Mouse (Mus musculus) limb, embryonic 15.5 days (tissue): ENCODE results near the gene Fermt1. TPM values are rescaled to one million over a fixed set of nuclear protein-coding genes. Genes with fewer than 3 reads are reported as not detected.

Source experiments
- ATAC-seq: fragments of 200-750 bp; cut with Nextera tagmentation; 2 replicates; pipeline ENCODE4 v1.8.0; 2017; ENCODE audit warnings: low read depth, moderate TSS enrichment; ENCODE audit not compliant: insufficient number of reproducible peaks, low FRiP score, low TSS enrichment
- H3K27ac ChIP-seq: fragments of 300-500 bp; sonication (generic); 2 replicates; pipeline ENCODE4 v1.5.1; 2015; ENCODE audit warnings: moderate library complexity, mild to moderate bottlenecking, inconsistent platforms
- H3K27me3 ChIP-seq: fragments of 300-500 bp; sonication (generic); 2 replicates; pipeline ENCODE4 v1.6.1; 2015; ENCODE audit warnings: inconsistent platforms
- H3K36me3 ChIP-seq: fragments of 300-500 bp; sonication (generic); 2 replicates; pipeline ENCODE4 v1.6.1; 2015; ENCODE audit warnings: inconsistent platforms
- H3K4me1 ChIP-seq: fragments of 300-500 bp; sonication (generic); 2 replicates; pipeline ENCODE4 v1.6.1; 2015; ENCODE audit warnings: inconsistent platforms
- H3K4me2 ChIP-seq: fragments of 300-500 bp; sonication (generic); 2 replicates; pipeline ENCODE4 v1.6.1; 2015; ENCODE audit warnings: mild to moderate bottlenecking, inconsistent platforms
- H3K4me3 ChIP-seq: fragments of 300-500 bp; sonication (generic); 2 replicates; pipeline ENCODE4 v1.5.1; 2015; ENCODE audit warnings: mild to moderate bottlenecking, inconsistent platforms
- H3K9ac ChIP-seq: fragments of 300-500 bp; sonication (generic); 2 replicates; pipeline ENCODE4 v1.6.1; 2015; ENCODE audit warnings: inconsistent platforms
- H3K9me3 ChIP-seq: fragments of 300-500 bp; sonication (generic); 2 replicates; pipeline ENCODE4 v1.6.1; 2016; ENCODE audit warnings: inconsistent platforms
- WGBS: fragments of 180-500 bp; shearing (Covaris S2); methylation state at CpG from one replicate; pipeline ENCODE4 v1.1.7; 2015; 5-methylcytosine and 5-hydroxymethylcytosine counted together
- polyA plus RNA-seq: library from polyadenylated mRNA; unstranded; fragments of >200 nt; fragmentation: Nextera tagmentation; extraction: Ambion mirVana; gene quantifications from 2 replicates; pipeline ENCODE4 v1.2.1, GENCODE M21; 2015

Gene Fermt1
- polyA plus RNA-seq, 1 experiment from 2014 or later = 20.9 TPM

GRCm38 (mm10) chr2:132904961-132905360 is 40.7 kb downstream of the Fermt1 start:
- WGBS = 67% methylated on average over 2 of the region's 2 CpGs
- H3K9me3 ChIP-seq = no peaks in the 10 kb centered on the region
- H3K27me3 ChIP-seq = no peaks in the 10 kb centered on the region
- H3K4me3 ChIP-seq = no peak overlapping the region
- no peak overlapping the region for H3K9ac ChIP-seq
- no peak overlapping the region for H3K4me2 ChIP-seq
- ATAC-seq = no peak
- no peak overlapping the region for H3K27ac ChIP-seq
- no peaks in the 10 kb centered on the region for H3K4me1 ChIP-seq
- no peaks in the 10 kb centered on the region for H3K36me3 ChIP-seq

- 36% methylated on average over 3 of the region's 3 CpGs for WGBS
- H3K27ac ChIP-seq = no peak overlapping the region
- ATAC-seq = no peak
- no peaks in the 10 kb centered on the region for H3K36me3 ChIP-seq
- no peak overlapping the region for H3K4me3 ChIP-seq
- no peaks in the 10 kb centered on the region for H3K9me3 ChIP-seq
- no peak overlapping the region for H3K9ac ChIP-seq
- no peaks in the 10 kb centered on the region for H3K4me1 ChIP-seq
- no peak overlapping the region for H3K4me2 ChIP-seq
- no peaks in the 10 kb centered on the region for H3K27me3 ChIP-seq
These were observed 42.2 kb downstream of the Fermt1 start for GRCm38 (mm10) chr2:132903498-132903897.

- no peak for ATAC-seq
- Histone ChIP-seq H3K9ac (no peak overlapping the region), H3K27ac (no peak overlapping the region), H3K4me2 (no peak overlapping the region), H3K36me3 (no peaks in the 10 kb centered on the region), H3K4me3 (no peak overlapping the region), H3K9me3 (no peaks in the 10 kb centered on the region), H3K4me1 (no peaks in the 10 kb centered on the region), H3K27me3 (no peaks in the 10 kb centered on the region)
- WGBS = 93% methylated on average over 3 of the region's 4 CpGs
These were observed 43.6 kb downstream of the Fermt1 start for GRCm38 (mm10) chr2:132902056-132902455.

GRCm38 (mm10) chr2:132901636-132902035 is 44.1 kb downstream of the Fermt1 start:
- H3K36me3 ChIP-seq = no peaks in the 10 kb centered on the region
- H3K9me3 ChIP-seq = no peaks in the 10 kb centered on the region
- H3K4me1 ChIP-seq = no peaks in the 10 kb centered on the region
- H3K27ac ChIP-seq = no peak overlapping the region
- no peaks in the 10 kb centered on the region for H3K27me3 ChIP-seq
- no peak overlapping the region for H3K4me2 ChIP-seq
- WGBS = 86% methylated on average over 4 of the region's 4 CpGs
- no peak for ATAC-seq
- no peak overlapping the region for H3K4me3 ChIP-seq
- no peak overlapping the region for H3K9ac ChIP-seq

- Histone ChIP-seq H3K36me3 (no peaks in the 10 kb centered on the region), H3K27me3 (no peaks in the 10 kb centered on the region), H3K9ac (no peak overlapping the region), H3K4me3 (no peak overlapping the region), H3K4me2 (no peak overlapping the region), H3K9me3 (no peaks in the 10 kb centered on the region), H3K4me1 (no peaks in the 10 kb centered on the region), H3K27ac (no peak overlapping the region)
- WGBS = 70% methylated on average over 1 of the region's 1 CpGs
- ATAC-seq = no peak
These were observed 45.1 kb downstream of the Fermt1 start for GRCm38 (mm10) chr2:132900596-132900995.

GRCm38 (mm10) chr2:132898211-132898610 is 47.5 kb downstream of the Fermt1 start:
- Histone ChIP-seq H3K27ac (no peak overlapping the region), H3K4me3 (no peak overlapping the region), H3K36me3 (no peaks in the 10 kb centered on the region), H3K27me3 (no peaks in the 10 kb centered on the region), H3K4me1 (no peaks in the 10 kb centered on the region), H3K4me2 (no peak overlapping the region), H3K9me3 (no peaks in the 10 kb centered on the region), H3K9ac (no peak overlapping the region)
- ATAC-seq = no peak
- WGBS = 57% methylated on average over 1 of the region's 1 CpGs

- no peaks in the 10 kb centered on the region for H3K9me3 ChIP-seq
- H3K4me1 ChIP-seq = no peaks in the 10 kb centered on the region
- no peak overlapping the region for H3K4me3 ChIP-seq
- H3K9ac ChIP-seq = no peak overlapping the region
- no peak for ATAC-seq
- no peaks in the 10 kb centered on the region for H3K36me3 ChIP-seq
- H3K4me2 ChIP-seq = no peak overlapping the region
- WGBS = 79% methylated on average over 5 of the region's 5 CpGs
- no peaks in the 10 kb centered on the region for H3K27me3 ChIP-seq
- H3K27ac ChIP-seq = no peak overlapping the region
These were observed 51.9 kb downstream of the Fermt1 start for GRCm38 (mm10) chr2:132893826-132894225.

GRCm38 (mm10) chr2:132885312-132885711 is 60.4 kb downstream of the Fermt1 start:
- no peak overlapping the region for H3K27ac ChIP-seq
- peaks cover 11% of the 10 kb centered on the region for H3K27me3 ChIP-seq
- no peaks in the 10 kb centered on the region for H3K36me3 ChIP-seq
- ATAC-seq = no peak
- H3K4me2 ChIP-seq = no peak overlapping the region
- H3K4me1 ChIP-seq = peaks cover 12% of the 10 kb centered on the region; the same call in 1 of the 2 replicates
- 85% methylated on average over 7 of the region's 7 CpGs for WGBS
- no peaks in the 10 kb centered on the region for H3K9me3 ChIP-seq
- no peak overlapping the region for H3K4me3 ChIP-seq
- H3K9ac ChIP-seq = no peak overlapping the region

GRCm38 (mm10) chr2:132884303-132884967 is 61.3 kb downstream of the Fermt1 start:
- Histone ChIP-seq H3K4me2 (no peak overlapping the region), H3K36me3 (no peaks in the 10 kb centered on the region), H3K4me1 (peaks cover 19% of the 10 kb centered on the region), H3K9ac (no peak overlapping the region), H3K4me3 (no peak overlapping the region), H3K27ac (no peak overlapping the region), H3K27me3 (peaks cover 20% of the 10 kb centered on the region), H3K9me3 (no peaks in the 10 kb centered on the region)
- WGBS = 57% methylated on average over 8 of the region's 8 CpGs
- ATAC-seq = no peak

- Histone ChIP-seq H3K9ac (no peak within 1 kb of the TSS), H3K9me3 (no peaks in the 10 kb centered on the region), H3K4me2 (peak within 1 kb of the TSS; percentile 98), H3K36me3 (no peaks in the 10 kb centered on the region), H3K27me3 (peaks cover 46% of the 10 kb centered on the region), H3K27ac (no peak within 1 kb of the TSS), H3K4me1 (peaks cover 28% of the 10 kb centered on the region), H3K4me3 (peak within 1 kb of the TSS; percentile 49)
- WGBS = 8% methylated on average over 12 of the region's 12 CpGs
- ATAC-seq = no peak
These were observed 64.7 kb downstream of the Fermt1 start, which contains the start of gene Lrrn4 for GRCm38 (mm10) chr2:132880844-132881645. Lrrn4 (minus strand) TSS chr2:132880891.

GRCm38 (mm10) chr2:132879261-132880044 is 66.3 kb downstream of the Fermt1 start:
- Histone ChIP-seq H3K9ac (no peak overlapping the region), H3K4me2 (peak overlapping the region; percentile 98), H3K9me3 (no peaks in the 10 kb centered on the region), H3K36me3 (no peaks in the 10 kb centered on the region), H3K27me3 (peaks cover 46% of the 10 kb centered on the region), H3K4me1 (peaks cover 28% of the 10 kb centered on the region), H3K4me3 (peak overlapping the region; percentile 49), H3K27ac (no peak overlapping the region)
- 0 out of 2 replicates have a peak, but pooled peaks have one; percentile 33 for ATAC-seq
- under 1% methylated on average over 58 of the region's 58 CpGs for WGBS

- WGBS = 49% methylated on average over 1 of the region's 1 CpGs
- no peak for ATAC-seq
- peaks cover 46% of the 10 kb centered on the region for H3K27me3 ChIP-seq
These were observed 68.7 kb downstream of the Fermt1 start for GRCm38 (mm10) chr2:132876991-132877390.

More at GRCm38 (mm10) chr2:132876991-132877390, 68.7 kb downstream of the Fermt1 start:
- Histone ChIP-seq H3K9ac (no peak overlapping the region), H3K4me3 (no peak overlapping the region), H3K36me3 (no peaks in the 10 kb centered on the region), H3K27ac (no peak overlapping the region), H3K9me3 (no peaks in the 10 kb centered on the region), H3K4me2 (no peak overlapping the region), H3K4me1 (peaks cover 28% of the 10 kb centered on the region)
